Mouse (Mus musculus) cerebellum, adult 11-12 months (tissue): ENCODE measurements around the gene Gm49325.
A peak's percentile ranks its signal among the peaks of the same experiment; 100 is the strongest.

Experiments
- DNase-seq: peaks from one replicate; pipeline ENCODE4 v3.0.0; 2022

Gene Gm49325

DNA sequence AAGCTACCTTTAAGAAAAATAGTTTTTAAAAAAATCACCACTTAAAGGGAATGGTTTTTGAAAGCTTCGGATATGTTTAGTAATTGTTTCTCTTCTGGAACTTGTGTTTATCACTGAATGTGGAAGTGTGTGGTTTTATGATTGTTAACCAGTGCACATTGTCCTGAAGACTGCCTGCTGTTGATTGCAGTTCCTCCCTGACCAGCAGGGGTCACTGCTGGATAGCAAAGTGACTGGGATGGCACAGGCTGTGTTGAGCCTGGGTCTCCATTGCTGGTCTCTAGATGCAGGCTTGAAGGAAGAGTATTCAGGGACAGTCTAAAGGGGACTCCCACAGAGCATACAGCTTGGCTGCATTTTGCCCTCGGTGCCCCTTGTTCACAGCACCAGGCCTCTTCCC lies 21.5 kb downstream of the Gm49325 start:
- DNase-seq: peak; percentile 72

GRCm38 (mm10) chr10:77629163-77629562 lies 23.2 kb downstream of the Gm49325 start:
- DNase-seq: no peak

GRCm38 (mm10) chr10:77629970-77630369 lies 24.0 kb downstream of the Gm49325 start:
- no peak for DNase-seq

DNA sequence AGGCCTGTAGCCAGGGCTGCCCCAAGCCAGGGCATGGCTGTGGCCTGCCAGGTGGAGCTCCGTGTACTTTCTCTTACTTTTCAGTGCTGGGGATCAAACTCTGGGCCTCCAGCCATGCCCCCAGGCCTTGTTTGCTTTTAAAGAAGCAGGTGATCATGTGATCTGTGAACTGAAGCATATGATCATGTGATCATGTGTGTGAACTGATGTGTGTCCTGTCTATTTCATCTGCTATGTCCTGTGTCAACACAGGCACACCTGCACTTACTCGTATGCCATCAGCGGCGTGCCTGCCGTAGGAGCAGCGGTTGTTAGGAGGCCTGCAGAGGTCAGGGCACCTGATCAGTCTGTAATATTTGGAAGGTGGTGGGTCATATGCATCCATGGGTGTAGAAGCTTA lies 28.0 kb downstream of the Gm49325 start:
- DNase-seq: no peak

DNA sequence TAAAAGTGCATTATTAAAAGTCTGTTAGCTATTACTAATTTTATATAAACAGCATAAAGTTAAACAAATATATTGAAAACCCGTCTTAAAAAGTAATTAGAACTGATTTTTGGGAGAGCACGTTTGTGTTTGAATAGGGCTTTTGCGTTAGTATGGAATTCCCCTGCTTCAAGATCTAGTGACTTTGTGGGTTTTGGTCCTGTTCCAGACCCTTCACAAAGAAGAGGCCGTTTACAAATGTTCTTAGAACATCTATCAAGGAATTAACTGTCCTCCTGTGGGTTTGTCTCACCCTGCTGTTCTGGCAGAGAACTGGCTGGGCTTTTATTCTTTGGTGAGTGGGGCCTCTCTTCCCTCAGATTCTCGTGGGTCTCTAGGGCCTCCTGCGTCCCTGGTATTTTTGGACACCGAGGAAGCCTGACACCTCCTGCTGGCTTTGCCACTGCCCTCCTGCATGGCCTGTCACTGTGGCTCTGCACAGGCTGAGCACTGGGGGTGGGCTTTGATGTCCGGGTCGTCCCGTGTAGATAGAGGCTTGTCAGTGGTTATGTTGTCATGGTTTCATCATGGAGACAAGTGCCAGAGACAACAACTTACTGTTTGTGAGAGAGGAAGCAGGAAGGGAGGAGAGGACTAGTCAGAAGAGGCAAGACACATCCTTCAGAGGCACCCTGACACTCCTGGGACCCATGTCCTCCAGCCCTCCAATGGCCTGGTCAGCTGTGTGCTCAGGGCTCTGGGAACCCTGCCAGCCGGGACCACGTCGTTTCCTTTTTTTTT lies 28.6 kb downstream of the Gm49325 start:
- DNase-seq: no peak

- no peak for DNase-seq
These were observed 30.4 kb downstream of the Gm49325 start for GRCm38 (mm10) chr10:77636234-77636922.

- DNase-seq: no peak
These were observed 33.0 kb downstream of the Gm49325 start for GRCm38 (mm10) chr10:77638956-77639355.

GRCm38 (mm10) chr10:77643160-77643559 lies 37.2 kb downstream of the Gm49325 start:
- DNase-seq: no peak

- DNase-seq: no peak
These were observed 39.6 kb downstream of the Gm49325 start for GRCm38 (mm10) chr10:77645571-77645970.

DNA sequence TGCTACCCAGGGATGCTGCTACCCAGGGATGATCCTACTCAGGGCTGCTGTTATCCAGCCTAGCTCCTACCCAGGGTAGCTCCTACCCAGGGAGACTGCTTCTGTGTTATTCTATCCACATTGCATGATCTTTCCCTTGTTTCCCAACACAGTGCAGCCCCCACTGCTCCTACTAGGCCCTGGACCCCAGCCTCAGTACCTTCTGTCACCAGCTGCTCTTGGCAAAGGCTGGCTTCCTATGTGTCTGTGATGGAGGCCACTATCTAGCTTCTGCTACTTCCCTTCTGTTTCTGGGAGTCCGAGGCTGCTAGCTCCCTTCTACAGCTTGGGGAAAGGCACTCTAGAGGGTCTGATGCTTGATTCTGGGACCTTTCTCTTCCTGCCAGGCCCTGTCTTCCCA lies 41.5 kb downstream of the Gm49325 start:
- DNase-seq: no peak

GRCm38 (mm10) chr10:77647901-77648300 lies 41.9 kb downstream of the Gm49325 start:
- DNase-seq: no peak

GRCm38 (mm10) chr10:77652046-77652445 lies 46.0 kb downstream of the Gm49325 start:
- no peak for DNase-seq

DNA sequence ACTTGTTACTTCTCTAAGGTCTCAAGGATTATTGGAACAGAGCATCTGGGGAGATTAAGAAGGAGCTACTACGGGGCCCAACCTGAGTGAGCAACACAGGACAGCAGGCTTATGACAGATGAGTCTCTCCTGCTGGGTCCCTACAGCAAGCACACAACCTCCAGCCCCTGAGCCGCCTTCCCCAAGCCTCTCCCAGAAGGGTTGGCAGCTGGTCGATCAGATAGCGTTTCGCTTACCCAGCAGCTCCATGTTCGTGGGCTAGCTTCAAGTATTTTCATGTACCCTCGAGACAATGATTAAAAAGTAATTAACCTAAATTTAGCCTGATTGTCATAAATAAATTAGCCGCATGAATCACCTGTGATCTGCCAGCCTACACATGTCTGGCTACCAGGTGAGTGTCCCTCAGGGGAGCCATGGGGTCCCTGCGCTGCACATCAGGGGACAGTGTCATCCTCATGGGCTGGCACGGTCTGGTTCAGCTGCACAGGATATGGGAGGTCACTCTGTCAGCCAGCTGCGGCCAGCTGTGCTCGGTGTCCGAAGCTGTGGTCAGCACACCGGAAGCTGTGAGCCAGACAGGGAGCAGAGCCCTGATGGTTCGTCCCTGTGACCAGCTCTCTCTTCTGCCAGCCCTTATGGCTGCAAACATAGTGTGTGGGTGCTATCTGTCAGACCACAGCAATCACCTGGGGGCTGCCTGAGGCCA lies 52.4 kb downstream of the Gm49325 start:
- no peak for DNase-seq

DNA sequence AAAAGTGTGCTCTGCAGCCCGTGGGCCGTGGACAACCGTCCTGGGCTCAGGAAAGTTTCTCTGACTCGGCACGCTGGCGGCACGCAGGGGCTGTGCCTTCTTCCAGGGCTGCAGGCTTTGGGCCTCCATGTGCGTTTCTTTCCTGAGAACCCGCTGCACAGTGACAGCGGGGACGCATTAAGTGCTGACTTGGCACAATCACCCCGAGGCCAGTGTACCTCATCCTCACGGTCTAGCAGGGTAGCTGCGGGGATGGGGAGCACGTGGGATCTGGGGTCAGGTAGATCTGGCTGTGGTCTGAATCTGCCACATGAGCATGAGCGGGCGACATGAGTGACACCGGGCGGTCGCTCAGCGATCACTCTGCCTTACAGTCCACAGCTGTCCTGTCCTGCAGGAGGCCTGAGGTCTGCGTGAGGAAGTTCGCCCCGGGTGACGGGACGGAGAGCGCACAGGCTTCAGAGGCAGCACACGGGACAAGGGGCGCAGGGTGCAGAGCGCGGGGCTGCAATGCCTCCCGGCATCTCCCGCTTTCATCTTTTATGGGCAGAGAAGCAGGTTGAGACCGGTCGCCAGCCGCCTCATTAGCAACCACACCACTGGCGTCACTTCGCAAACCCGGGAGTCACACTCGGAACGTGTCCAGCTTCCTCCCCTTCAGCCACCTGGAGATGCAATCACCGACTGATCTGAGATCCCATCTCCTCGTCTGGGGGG lies 58.1 kb downstream of the Gm49325 start:
- no peak for DNase-seq

DNA sequence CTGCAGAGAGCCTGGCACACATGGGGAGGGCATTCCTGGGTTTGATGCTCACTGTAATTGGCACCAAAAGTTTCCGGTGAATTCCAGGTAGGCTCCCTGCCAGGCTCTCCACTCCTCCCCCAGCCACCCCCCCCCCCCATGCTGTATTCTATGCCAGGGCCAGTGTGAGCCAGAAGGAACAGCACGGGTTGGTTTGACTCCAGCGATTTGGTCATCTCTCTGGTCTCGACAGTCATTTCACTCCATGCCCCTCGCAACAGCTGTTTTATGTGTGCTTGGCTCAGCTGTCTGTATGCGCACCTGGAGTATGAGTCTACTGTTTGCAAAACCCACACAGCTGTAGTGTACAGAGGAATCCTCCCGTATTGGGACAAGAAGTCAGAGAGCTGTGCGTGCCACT lies 60.3 kb downstream of the Gm49325 start:
- DNase-seq: no peak

GRCm38 (mm10) chr10:77667402-77667801 lies 61.4 kb downstream of the Gm49325 start:
- no peak for DNase-seq

- DNase-seq: no peak
These were observed 64.7 kb downstream of the Gm49325 start for GRCm38 (mm10) chr10:77670710-77671109.

DNA sequence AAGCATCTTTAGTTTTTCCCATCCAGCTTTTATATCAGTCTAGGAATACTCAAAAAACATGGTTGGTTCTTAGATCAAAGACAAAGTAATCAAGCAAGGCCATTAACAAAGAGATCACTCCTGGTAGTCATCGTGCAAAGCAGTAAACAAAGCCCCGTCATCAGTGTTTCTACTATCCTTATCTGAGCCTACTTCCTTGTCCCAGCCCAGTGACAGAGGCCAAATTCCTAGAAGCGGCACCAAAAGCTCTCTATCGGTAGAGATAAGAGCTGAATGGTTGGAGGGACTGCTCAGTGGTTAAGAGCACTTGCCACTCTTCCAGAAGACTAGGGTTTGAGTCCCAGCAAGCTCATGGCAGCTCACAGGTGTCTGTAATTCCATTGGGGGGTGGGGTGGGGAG lies 65.5 kb downstream of the Gm49325 start:
- DNase-seq: no peak

GRCm38 (mm10) chr10:77673765-77674164 lies 67.8 kb downstream of the Gm49325 start:
- DNase-seq: no peak

DNA sequence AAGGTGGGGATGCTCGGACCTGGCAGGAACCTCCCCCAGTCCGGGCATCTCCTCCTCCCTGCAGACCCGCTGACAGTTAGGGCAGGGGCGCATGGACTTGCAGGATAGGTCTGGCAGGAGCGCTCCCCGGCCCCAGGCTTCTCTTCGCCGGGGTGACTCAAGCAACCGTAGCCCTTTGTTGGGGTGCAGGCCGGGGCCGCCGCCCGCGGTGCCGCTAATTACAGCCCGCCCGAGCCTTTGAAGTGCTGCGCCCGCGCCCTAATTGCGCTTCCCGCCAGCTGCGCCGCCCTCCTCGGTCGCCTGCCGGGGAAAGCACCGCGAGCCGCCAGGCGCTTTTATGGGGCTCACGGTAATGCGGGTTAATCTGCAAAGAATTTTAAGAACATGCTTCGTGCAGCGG lies 71.6 kb downstream of the Gm49325 start:
- no peak for DNase-seq

GRCm38 (mm10) chr10:77682994-77683393 lies 77.0 kb downstream of the Gm49325 start:
- no peak for DNase-seq

GRCm38 (mm10) chr10:77684181-77684580 lies 78.2 kb downstream of the Gm49325 start:
- DNase-seq: no peak
